Mouse (Mus musculus) limb, embryonic 15.5 days (tissue): ENCODE measurements around the gene Mb. TPM values are rescaled to one million over a fixed set of nuclear protein-coding genes. Genes with fewer than 3 reads are reported as not detected.
"Not testable (repeated sequence)": the region's sequence is repeated elsewhere in the genome, so short reads cannot be mapped to it uniquely, and the experiment has no call there.

ENCODE experiments used
- ATAC-seq: fragments of 200-750 bp; cut with Nextera tagmentation; 2 replicates; pipeline ENCODE4 v1.8.0; 2017; ENCODE audit warnings: low read depth, moderate TSS enrichment; ENCODE audit not compliant: insufficient number of reproducible peaks, low FRiP score, low TSS enrichment
- H3K27ac ChIP-seq: fragments of 300-500 bp; sonication (generic); 2 replicates; pipeline ENCODE4 v1.5.1; 2015; ENCODE audit warnings: moderate library complexity, mild to moderate bottlenecking, inconsistent platforms
- H3K27me3 ChIP-seq: fragments of 300-500 bp; sonication (generic); 2 replicates; pipeline ENCODE4 v1.6.1; 2015; ENCODE audit warnings: inconsistent platforms
- H3K36me3 ChIP-seq: fragments of 300-500 bp; sonication (generic); 2 replicates; pipeline ENCODE4 v1.6.1; 2015; ENCODE audit warnings: inconsistent platforms
- H3K4me1 ChIP-seq: fragments of 300-500 bp; sonication (generic); 2 replicates; pipeline ENCODE4 v1.6.1; 2015; ENCODE audit warnings: inconsistent platforms
- H3K4me2 ChIP-seq: fragments of 300-500 bp; sonication (generic); 2 replicates; pipeline ENCODE4 v1.6.1; 2015; ENCODE audit warnings: mild to moderate bottlenecking, inconsistent platforms
- H3K4me3 ChIP-seq: fragments of 300-500 bp; sonication (generic); 2 replicates; pipeline ENCODE4 v1.5.1; 2015; ENCODE audit warnings: mild to moderate bottlenecking, inconsistent platforms
- H3K9ac ChIP-seq: fragments of 300-500 bp; sonication (generic); 2 replicates; pipeline ENCODE4 v1.6.1; 2015; ENCODE audit warnings: inconsistent platforms
- H3K9me3 ChIP-seq: fragments of 300-500 bp; sonication (generic); 2 replicates; pipeline ENCODE4 v1.6.1; 2016; ENCODE audit warnings: inconsistent platforms
- WGBS: fragments of 180-500 bp; shearing (Covaris S2); methylation state at CpG from one replicate; pipeline ENCODE4 v1.1.7; 2015; 5-methylcytosine and 5-hydroxymethylcytosine counted together
- polyA plus RNA-seq: library from polyadenylated mRNA; unstranded; fragments of >200 nt; fragmentation: Nextera tagmentation; extraction: Ambion mirVana; gene quantifications from 2 replicates; pipeline ENCODE4 v1.2.1, GENCODE M21; 2015

The Mb gene
- polyA plus RNA-seq, 1 experiment from 2014 or later: 11.6 TPM

GRCm38 (mm10) chr15:77059416-77059815 lies 8.9 kb upstream of the Mb start:
- not testable (repeated sequence) for H3K36me3 ChIP-seq, H3K27ac ChIP-seq, ATAC-seq, H3K4me2 ChIP-seq, H3K9me3 ChIP-seq, H3K27me3 ChIP-seq, H3K4me1 ChIP-seq, H3K9ac ChIP-seq, H3K4me3 ChIP-seq
- 83% methylated on average over 4 of the region's 4 CpGs for WGBS

GRCm38 (mm10) chr15:77058566-77058965 lies 8.1 kb upstream of the Mb start:
- Histone ChIP-seq H3K9ac (no peak overlapping the region), H3K4me2 (no peak overlapping the region), H3K4me3 (no peak overlapping the region), H3K36me3 (no peaks in the 10 kb centered on the region), H3K4me1 (peaks cover 6% of the 10 kb centered on the region; the same call in 1 of the 2 replicates), H3K27ac (no peak overlapping the region), H3K27me3 (no peaks in the 10 kb centered on the region), H3K9me3 (no peaks in the 10 kb centered on the region)
- ATAC-seq: no peak

- H3K4me3 ChIP-seq: no peak overlapping the region
- no peaks in the 10 kb centered on the region for H3K9me3 ChIP-seq
- H3K4me1 ChIP-seq: peaks cover 6% of the 10 kb centered on the region; the same call in 1 of the 2 replicates
- H3K27ac ChIP-seq: no peak overlapping the region; the same call in 1 of the 2 replicates
- 50% methylated on average over 3 of the region's 3 CpGs for WGBS
- no peaks in the 10 kb centered on the region for H3K36me3 ChIP-seq
- H3K27me3 ChIP-seq: no peaks in the 10 kb centered on the region
- no peak for ATAC-seq
- no peak overlapping the region for H3K4me2 ChIP-seq
- no peak overlapping the region for H3K9ac ChIP-seq
Observed at GRCm38 (mm10) chr15:77056791-77057051, 6.3 kb upstream of the Mb start.

- peaks cover 6% of the 10 kb centered on the region; the same call in 1 of the 2 replicates for H3K4me1 ChIP-seq
- H3K4me2 ChIP-seq: no peak overlapping the region
- H3K27ac ChIP-seq: no peak overlapping the region; the same call in 1 of the 2 replicates
- H3K27me3 ChIP-seq: no peaks in the 10 kb centered on the region
- H3K36me3 ChIP-seq: no peaks in the 10 kb centered on the region
- H3K4me3 ChIP-seq: no peak overlapping the region
- no peak overlapping the region for H3K9ac ChIP-seq
- WGBS: 44% methylated on average over 6 of the region's 6 CpGs
- no peaks in the 10 kb centered on the region for H3K9me3 ChIP-seq
- no peak for ATAC-seq
Observed at GRCm38 (mm10) chr15:77056001-77056790, 5.7 kb upstream of the Mb start.

- H3K4me3 ChIP-seq: no peak overlapping the region
- no peaks in the 10 kb centered on the region for H3K36me3 ChIP-seq
- no peaks in the 10 kb centered on the region for H3K9me3 ChIP-seq
- WGBS: 59% methylated on average over 5 of the region's 5 CpGs
- H3K9ac ChIP-seq: no peak overlapping the region
- no peak for ATAC-seq
- H3K4me2 ChIP-seq: no peak overlapping the region
- peaks cover 6% of the 10 kb centered on the region; the same call in 1 of the 2 replicates for H3K4me1 ChIP-seq
- H3K27ac ChIP-seq: no peak overlapping the region
- H3K27me3 ChIP-seq: no peaks in the 10 kb centered on the region
Observed at GRCm38 (mm10) chr15:77054611-77055175, 4.2 kb upstream of the Mb start.

- peaks cover 6% of the 10 kb centered on the region; the same call in 1 of the 2 replicates for H3K4me1 ChIP-seq
- H3K4me2 ChIP-seq: no peak overlapping the region
- no peaks in the 10 kb centered on the region for H3K9me3 ChIP-seq
- H3K9ac ChIP-seq: no peak overlapping the region
- H3K27ac ChIP-seq: no peak overlapping the region
- no peak overlapping the region for H3K4me3 ChIP-seq
- WGBS: 79% methylated on average over 1 of the region's 1 CpGs
- no peak for ATAC-seq
- no peaks in the 10 kb centered on the region for H3K27me3 ChIP-seq
- no peaks in the 10 kb centered on the region for H3K36me3 ChIP-seq
Observed at GRCm38 (mm10) chr15:77053021-77053420, 2.6 kb upstream of the Mb start.

- Histone ChIP-seq H3K36me3 (no peaks in the 10 kb centered on the region), H3K27ac (no peak overlapping the region), H3K4me2 (no peak overlapping the region), H3K9me3 (no peaks in the 10 kb centered on the region), H3K4me3 (no peak overlapping the region), H3K27me3 (no peaks in the 10 kb centered on the region), H3K4me1 (peaks cover 6% of the 10 kb centered on the region; the same call in 1 of the 2 replicates), H3K9ac (no peak overlapping the region)
- 50% methylated on average over 1 of the region's 1 CpGs for WGBS
- no peak for ATAC-seq
Observed at GRCm38 (mm10) chr15:77052176-77052575, 1.7 kb upstream of the Mb start.

GRCm38 (mm10) chr15:77045609-77046008 lies 4.9 kb downstream of the Mb start:
- no peaks in the 10 kb centered on the region for H3K36me3 ChIP-seq
- H3K4me1 ChIP-seq: peaks cover 6% of the 10 kb centered on the region; the same call in 1 of the 2 replicates
- H3K27ac ChIP-seq: no peak overlapping the region
- H3K27me3 ChIP-seq: no peaks in the 10 kb centered on the region
- H3K9ac ChIP-seq: no peak overlapping the region
- H3K9me3 ChIP-seq: no peaks in the 10 kb centered on the region
- no peak overlapping the region for H3K4me3 ChIP-seq
- ATAC-seq: no peak
- H3K4me2 ChIP-seq: no peak overlapping the region
- 40% methylated on average over 10 of the region's 10 CpGs for WGBS

- H3K27me3 ChIP-seq: no peaks in the 10 kb centered on the region
- peaks cover 12% of the 10 kb centered on the region for H3K4me1 ChIP-seq
- WGBS: 77% methylated on average over 12 of the region's 12 CpGs
- H3K9ac ChIP-seq: no peak within 1 kb of the TSS
- no peak within 1 kb of the TSS for H3K4me3 ChIP-seq
- no peak for ATAC-seq
- no peaks in the 10 kb centered on the region for H3K9me3 ChIP-seq
- no peaks in the 10 kb centered on the region for H3K36me3 ChIP-seq
- H3K27ac ChIP-seq: no peak within 1 kb of the TSS
- no peak within 1 kb of the TSS for H3K4me2 ChIP-seq
Observed at GRCm38 (mm10) chr15:77044597-77045320, 5.7 kb downstream of the Mb start, which contains the start of gene Apol6. Gene Apol6 (plus strand): TSS chr15:77044729.

GRCm38 (mm10) chr15:77040784-77041183 lies 9.7 kb downstream of the Mb start:
- no peaks in the 10 kb centered on the region for H3K36me3 ChIP-seq
- peaks cover 45% of the 10 kb centered on the region for H3K4me1 ChIP-seq
- H3K4me2 ChIP-seq: no peak overlapping the region
- H3K4me3 ChIP-seq: no peak overlapping the region
- H3K27me3 ChIP-seq: no peaks in the 10 kb centered on the region
- H3K9ac ChIP-seq: no peak overlapping the region
- H3K9me3 ChIP-seq: no peaks in the 10 kb centered on the region
- 0 out of 2 replicates have a peak overlapping the region, but pooled peaks have one; percentile 27 for H3K27ac ChIP-seq
- WGBS: 77% methylated on average over 3 of the region's 3 CpGs
- no peak for ATAC-seq

GRCm38 (mm10) chr15:77039211-77039700 lies 11.2 kb downstream of the Mb start:
- ATAC-seq: no peak
- Histone ChIP-seq H3K27ac (0 out of 2 replicates have a peak overlapping the region, but pooled peaks have one; percentile 11), H3K4me1 (peaks cover 56% of the 10 kb centered on the region), H3K9ac (no peak overlapping the region), H3K4me2 (no peak overlapping the region), H3K4me3 (no peak overlapping the region), H3K36me3 (no peaks in the 10 kb centered on the region), H3K27me3 (no peaks in the 10 kb centered on the region), H3K9me3 (no peaks in the 10 kb centered on the region)
- 67% methylated on average over 9 of the region's 9 CpGs for WGBS
